Mouse (Mus musculus) urinary bladder, postnatal 25 days (tissue): ENCODE measurements around the gene Ubxn4.
A peak's percentile ranks its signal among the peaks of the same experiment; 100 is the strongest.
"Not testable (repeated sequence)": the region's sequence is repeated elsewhere in the genome, so short reads cannot be mapped to it uniquely, and the experiment has no call there.

ENCODE experiments used
- DNase-seq: peaks from one replicate; pipeline ENCODE4 v3.0.0; 2022; ENCODE audit warnings: low spot score

Ubxn4 gene

DNA sequence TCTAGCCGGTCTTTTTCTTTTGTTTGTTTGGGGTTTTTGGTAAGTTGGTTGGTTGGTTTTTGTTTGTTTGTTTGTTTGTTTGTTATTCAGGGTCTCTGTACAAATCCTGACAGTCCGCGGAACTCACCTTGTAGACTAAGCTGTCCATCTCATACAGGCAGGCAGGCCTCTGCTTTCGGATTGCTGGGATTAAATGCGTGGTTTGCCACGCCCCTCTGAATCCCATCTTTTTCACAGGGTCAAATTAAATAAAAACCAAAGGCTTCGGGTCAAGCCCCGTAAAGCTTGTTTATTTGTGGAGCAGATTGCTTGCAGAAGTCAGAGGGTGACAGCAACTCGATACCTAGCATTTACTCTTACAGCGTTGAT lies at the start of gene Ubxn4:
Ubxn4 (plus strand) TSS at position 338 of the 369 bp plus-strand sequence.
- no peak for DNase-seq

DNA sequence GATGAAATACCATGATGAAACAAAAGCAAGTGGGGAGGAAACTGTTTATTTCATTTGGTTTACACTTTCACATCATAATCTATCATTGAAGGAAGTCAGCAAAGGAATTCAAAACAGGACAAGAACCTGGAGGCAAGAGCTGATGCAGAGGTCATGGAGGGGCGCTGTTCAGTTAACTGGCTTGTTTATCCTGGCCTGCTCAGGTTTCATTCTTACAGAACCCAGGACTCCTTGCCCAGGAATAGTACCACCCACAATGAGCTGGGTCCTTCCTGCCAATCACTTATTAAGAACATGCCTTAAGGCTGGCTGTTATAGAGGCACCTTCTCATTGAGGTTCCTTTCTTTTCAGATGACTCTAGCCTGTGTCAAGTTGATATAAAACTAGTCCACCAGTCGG lies 49.8 kb upstream of the Ubxn4 start:
- no peak for DNase-seq

DNA sequence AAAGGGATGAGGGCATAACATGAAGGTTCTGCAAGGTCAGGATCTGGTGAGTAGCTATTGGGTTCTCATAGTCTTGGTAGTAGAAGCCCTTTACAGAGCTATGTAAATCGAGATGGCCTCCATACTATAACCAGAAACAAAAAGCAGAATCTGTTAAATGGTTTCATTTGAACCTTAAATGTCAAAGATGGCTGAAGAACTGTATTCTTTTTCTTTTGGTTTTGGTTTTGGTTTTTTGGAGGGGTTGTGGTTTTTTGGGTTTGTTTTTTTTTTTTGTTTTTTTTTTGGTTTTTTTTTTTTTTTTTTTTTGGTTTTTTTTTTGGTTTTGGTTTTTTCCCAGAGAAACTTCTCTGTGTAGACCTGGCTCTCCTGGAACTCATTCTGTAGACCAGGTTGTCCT lies 46.4 kb upstream of the Ubxn4 start:
- no peak for DNase-seq

DNA sequence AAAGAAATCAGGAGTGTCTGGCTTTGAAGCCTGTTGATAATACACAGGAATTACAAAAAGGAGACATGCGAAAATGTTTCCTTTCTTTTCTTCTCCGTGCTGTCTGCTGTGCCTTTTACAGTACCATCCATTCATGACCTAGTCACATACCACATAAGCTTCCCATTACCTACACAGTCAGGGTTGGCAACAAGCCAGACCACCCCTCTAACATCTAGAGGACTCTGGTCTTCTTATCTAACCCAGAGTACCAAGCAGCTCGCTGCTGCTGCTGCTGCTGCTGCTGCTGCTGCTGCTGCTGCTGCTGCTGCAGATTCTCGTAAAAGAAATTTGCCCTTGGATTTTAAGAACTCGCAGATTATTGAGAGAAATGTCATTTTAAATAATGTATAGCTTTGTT lies 30.5 kb upstream of the Ubxn4 start:
- no peak for DNase-seq

DNA sequence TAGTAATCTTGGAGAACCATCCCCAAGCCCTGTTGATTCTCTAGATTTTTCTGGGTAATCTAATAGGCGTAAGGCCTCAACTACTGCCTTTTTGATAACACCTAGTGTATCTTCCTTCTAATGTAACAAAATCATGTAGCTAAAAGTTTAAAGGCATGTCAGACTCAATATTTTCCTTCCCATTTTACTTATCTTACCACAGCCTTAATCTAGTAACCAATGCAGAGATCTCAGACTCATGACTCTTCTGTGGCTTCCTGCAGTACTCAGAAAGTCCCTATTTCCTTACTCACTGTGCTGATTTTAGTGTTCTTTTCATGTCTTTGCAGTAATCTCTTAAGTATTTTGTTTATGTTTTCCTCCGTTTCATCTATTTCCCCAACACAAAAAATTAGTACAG lies 21.9 kb upstream of the Ubxn4 start:
- DNase-seq = no peak

DNA sequence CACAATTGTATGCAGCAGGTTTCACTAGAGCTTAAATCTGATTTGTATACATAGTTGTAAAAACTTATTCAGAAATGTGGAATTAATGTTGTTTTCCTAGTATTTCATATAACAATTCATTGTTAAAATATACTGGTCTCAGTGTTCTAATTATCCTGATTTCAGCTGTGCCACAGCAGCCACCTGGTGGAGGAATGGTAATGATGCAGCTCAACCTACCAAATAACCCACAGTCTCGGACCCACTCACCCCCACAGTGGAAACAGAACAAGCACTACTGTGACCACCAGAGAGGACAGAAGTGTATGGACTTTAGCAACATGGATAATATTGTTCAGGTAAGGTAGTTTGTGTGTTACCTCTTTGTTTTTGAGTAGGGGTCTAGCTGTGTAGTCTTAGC lies 20.5 kb upstream of the Ubxn4 start:
- DNase-seq = no peak

DNA sequence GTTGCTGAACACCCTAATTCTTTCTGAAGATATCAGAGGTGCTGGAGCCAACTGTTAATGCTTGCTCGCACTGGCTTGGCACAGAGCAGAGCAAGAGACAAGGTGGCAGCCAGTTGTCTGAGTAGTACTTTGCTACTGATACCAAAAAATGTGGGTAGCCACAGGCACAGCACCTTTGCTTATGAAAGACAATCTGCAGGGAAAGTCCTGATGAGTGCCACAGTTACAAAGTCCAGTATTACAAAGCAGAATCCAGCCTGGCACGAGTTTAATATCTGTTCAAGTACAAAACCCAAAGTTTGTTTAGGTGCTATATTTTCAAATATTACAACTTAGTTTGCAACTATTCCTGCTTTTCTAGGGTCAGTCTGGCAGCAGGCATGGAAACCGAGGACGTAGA lies 8.6 kb upstream of the Ubxn4 start:
- no peak for DNase-seq

DNA sequence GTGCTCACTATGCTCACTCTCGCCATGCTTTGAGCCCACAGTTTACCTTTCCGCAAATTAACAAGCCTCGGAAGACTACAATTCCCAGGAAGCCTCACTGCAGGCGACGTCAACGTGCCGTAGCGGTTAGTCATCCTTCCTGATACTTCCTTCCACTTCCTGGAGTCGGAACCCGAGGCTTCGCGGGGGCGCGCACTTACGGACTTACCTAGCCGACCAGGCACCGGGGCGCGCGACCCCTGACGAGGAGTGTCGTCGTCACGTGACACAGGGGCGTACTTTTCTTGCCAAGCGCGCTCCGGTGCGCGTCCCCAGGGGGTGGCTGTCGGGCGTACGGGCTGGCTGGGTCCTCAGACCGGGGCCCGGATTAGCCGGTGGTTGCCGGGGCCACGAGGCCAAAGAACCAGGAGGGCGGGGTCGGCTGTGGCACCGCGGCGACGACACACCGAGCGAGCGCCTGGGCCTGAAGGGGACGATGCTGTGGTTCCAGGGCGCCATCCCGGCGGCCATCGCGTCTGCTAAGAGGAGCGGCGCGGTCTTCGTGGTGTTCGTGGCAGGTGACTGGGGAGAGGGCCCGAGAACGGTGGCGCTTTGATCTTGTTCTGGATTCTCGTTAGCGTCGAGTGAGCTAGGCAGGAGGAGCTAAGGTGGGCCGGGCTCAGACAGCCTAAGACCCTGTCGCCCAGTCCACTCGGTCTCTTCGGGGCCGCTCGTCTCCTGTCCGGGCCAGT lies 397 bp downstream of the Ubxn4 start:
- DNase-seq = peak; percentile 89

DNA sequence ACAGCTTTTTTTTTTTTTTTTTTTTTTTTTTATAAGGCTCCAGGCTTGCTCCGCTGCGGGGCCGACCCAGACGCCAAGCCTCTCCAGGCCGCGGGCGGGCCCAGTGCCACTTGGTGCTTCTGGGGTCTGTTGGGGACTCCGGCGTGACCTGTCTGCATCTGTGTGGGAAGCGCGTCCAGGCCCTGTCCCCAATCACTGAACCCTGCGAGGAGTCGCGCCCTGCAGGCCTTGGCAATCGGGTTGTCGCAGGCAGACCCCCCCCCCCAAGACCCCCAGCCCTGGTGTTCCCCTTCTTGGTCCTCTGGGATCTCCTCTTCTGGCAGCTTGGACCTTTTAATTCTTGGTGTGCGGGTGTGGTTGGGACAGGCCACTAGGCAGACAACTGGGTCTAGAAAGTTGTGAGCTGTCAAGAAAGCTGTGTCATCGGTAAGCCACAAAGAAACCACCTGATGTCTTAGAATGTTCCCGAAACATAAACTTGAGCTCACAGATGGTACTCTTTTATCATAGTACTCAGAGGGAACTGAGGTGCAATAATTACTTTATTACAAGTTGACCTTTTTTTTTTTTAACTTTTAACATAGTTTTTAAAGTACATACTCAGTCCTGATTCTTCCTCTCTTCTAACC lies 1.1 kb downstream of the Ubxn4 start:
- peak; percentile 30 for DNase-seq

DNA sequence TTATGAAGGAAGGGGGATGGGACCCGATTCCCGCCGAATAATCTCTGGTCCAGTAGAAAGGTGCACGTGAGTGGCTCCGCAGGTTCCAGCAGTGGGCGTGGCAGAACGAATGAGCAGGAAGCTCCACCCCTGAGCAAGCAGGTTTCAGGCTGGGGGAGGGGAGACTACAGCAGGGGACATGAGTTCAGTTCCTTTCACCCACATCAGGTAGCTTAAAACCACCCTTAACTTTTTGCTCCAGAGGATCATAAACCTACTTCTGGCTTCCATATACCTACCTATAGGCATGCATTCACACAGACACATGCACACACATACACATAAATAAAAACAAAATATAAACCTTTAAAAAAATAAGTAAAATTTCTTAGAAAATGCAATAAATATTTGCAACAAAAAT lies 23.3 kb downstream of the Ubxn4 start:
- DNase-seq = not testable (repeated sequence)

DNA sequence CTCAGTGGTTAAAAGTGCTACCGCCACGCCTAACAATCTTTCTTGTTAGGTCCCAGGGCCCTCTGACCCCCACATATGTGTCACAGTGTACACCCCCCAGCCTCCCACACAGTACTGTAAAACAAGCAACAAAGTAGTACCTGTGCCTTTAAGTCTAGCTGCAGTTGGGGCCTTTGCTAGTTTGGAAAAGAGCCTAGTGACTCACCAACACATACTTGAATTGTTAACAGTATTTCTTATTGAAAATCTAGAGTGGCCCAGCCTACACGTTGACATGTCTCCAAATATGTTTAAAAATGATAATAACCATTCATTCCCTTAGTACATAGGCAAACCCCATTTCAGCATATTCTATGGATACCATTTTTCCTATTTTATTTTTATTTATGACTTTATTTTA lies 27.0 kb downstream of the Ubxn4 start:
- no peak for DNase-seq

DNA sequence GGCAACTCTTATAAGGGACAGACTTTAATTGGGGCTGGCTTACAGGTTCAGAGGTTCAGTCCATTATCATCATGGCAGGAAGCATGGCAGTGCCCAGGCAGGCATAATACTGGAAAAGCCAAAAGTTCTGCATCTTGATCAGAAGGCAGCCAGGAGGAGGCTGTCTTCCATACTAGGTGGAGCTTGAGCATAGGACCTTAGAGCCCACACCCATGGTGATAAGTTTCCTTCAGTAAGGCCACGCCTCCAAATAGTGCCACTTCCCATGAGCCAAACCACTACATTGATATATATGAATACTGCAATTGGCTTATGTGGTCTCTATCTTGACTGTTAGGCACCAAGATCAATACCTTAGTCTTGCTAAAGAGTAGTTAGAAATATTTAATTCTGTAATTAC lies 32.1 kb downstream of the Ubxn4 start:
- no peak for DNase-seq

DNA sequence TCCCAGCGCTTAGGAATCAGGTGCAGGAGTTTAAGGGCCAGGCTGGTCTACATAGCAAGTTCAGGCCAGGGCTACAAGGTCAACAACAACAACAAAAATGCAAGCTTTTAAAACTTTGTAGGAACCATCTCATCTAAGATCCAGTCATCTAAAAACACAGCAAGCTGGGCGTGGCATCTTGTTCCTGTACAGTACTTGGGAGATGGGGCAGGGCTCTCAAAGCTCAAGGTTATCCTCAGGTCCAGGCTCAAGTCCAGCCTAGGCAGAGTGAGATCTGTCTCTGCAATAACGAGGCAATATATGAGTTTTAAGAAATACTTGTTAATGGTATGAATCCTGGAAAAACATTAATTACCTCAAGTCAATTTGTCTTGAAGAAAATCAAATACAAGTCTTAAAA lies 34.8 kb downstream of the Ubxn4 start:
- no peak for DNase-seq

DNA sequence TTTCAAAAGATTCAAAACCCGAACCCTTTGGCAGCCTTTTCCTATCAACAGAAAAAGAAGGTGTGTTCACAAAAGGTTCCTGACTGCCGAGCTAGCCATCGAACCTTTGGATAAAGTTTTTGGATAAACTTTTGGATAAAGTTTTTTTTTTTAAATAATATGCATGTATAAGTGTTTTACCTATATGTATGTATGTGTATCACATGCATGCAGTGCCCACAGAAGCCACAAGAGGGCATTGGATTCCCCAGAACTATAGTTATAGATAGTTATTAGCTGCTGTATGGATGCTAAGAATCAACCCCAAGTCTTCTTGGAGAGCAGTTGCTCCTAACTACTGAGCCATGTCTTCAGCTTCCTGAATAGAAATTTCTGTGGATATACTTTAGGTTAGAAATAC lies 38.0 kb downstream of the Ubxn4 start:
- no peak for DNase-seq

DNA sequence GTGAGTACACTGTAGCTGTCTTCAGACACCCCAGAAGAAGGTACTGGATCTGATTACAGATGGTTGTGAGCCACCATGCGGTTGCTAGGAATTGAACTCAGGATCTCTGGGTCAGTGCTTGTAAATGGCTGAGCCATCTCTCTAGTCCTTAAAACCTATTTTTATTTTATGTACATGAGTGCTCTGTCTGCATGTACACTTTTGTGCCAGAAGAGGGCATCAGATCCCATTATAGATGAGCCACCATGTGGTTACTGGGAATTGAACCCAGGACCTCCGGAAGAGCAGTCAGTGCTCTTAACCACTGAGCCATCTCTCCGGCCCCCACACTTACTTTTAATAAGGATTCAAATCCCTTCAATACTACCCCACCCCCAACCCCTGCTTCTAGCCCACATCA lies 39.2 kb downstream of the Ubxn4 start:
- DNase-seq = no peak

DNA sequence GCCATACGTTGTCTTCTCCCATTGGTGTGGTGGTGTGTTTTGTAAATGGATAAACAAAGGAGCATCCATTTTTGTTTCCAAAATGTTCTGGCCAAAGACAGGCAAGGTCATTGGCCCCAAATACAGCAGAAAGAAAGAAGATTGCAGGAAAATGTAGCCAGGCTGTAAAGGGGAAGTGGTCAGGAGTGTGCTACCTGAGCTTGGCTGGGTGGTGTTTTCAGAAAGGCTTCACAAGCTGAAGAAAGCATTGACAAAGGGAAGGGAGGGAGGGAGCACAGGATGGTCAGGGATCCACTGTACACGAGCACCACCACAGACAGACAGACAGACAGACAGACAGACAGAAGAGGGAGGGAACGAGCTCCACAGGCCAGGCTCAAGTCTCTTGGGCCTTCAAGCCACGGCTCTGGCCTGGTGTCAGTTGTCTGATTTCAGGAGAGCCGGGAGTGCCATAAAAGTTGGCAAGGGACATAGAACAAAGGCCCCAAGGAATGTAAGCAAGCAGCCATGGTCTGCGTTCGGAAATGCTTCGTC lies 40.5 kb downstream of the Ubxn4 start:
- DNase-seq = no peak

DNA sequence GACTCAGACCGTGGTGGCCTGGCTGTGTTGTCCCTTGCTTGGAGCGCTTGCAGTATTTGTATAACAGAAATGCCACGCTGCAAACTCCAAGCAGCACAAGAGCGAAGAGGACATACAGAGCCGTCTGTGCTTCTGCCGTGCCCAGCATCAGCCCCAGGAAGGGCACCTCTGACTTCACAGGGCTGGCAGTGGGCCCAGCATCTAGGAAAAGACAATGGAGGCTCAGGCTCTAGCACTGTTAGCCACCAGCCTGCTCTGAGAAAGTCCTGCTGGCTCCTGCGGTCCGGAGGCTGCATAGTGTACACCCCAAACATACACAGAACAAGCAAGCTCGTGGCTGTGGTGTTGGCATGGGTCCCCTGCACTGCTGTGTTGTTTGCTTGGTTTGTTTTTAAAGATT lies 41.4 kb downstream of the Ubxn4 start:
- no peak for DNase-seq

DNA sequence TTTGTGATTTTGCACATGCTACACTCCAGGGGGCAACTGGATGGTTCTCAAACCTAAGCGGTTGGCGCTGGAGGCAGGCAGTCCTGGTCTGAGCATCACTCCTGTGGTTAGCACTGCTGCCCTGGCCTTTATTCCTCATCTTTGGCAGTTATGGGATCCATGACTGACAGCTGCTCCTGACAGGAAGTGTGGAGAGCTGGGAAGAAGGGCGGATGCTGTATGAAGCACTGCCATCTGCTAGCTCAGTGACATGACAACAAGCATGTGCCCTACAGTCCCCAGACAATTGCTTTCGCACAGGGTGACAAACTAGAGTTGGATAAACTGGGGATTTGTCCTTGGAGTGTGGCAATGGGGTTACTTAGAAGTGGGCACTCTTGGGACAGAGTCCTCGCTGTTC lies 46.5 kb downstream of the Ubxn4 start:
- no peak for DNase-seq

DNA sequence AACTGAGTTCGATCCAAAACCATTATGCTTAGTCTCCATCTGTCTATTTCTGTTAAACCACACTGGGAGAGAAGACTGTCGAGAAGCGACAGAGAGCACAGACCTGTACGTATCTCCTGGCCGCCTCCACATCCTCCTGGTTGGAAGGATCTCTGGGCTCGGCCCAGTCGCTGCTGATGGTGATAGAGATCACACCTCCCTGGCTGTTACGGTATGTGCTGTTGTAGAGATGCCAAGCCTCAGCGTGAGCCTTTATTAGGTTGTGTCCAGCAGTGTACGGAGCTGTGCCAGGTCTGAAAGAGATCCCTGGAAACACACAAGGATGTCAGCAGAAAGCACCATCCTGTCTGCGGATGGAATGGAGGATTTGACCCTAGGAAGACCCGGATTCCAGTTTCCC lies 49.8 kb downstream of the Ubxn4 start:
- DNase-seq = no peak

DNA sequence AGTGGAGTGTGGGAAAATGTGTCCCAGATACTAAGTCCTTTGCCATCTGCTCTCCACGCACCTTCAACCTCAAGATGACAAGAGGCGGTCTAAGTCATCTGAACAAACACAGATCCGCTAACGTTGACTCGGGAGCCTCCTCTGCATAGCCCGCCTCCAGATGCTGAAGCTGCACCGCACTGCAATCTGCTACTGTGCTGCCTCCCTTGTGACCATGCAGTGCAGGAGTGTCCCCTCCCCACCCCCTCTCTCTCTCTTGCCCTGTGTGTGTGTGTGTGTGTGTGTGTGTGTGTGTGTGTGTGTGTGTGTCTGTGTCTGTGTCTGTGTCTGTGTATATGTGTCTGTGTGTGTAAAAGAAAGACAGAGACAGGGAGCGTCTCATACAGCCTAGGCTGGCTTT lies 51.5 kb downstream of the Ubxn4 start:
- DNase-seq = no peak

DNA sequence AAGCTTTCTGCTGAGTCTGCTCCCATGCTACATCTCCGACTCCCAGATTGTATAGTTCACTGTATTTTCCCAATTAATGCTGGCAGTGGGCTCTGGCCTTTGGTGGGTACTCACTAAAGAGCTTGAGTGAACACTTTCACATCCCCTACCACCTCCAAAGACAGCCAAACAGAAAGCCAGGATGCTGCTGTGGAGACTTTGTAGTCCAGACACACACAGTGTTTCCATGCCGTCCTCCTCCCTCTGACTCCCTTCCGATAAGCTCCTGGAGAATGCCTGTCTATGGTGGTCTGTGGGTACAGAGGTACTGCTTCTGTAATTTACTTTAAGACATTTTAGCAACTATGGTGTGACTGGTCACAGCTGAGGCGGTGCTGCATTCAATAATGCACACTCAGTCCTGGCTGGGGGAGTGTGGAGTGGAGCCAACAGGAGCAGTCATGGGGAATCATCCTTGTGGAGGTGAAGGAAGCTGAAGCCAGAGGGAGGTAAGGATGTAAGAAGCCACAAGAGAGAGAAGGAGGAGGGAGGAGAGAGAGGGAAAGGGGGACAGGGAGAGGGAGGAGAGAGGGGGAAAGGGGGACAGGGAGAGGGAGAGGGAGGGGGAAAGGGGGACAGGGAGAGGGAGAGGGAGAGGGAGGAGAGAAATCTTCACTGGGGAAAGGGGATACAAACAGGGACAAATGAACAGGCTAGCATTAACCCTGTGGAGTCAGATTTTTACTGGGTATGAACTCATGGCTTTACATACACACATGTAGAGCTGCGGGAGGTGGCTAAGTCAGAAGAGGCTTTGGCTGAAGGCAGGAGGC lies 52.2 kb downstream of the Ubxn4 start:
- no peak for DNase-seq

DNA sequence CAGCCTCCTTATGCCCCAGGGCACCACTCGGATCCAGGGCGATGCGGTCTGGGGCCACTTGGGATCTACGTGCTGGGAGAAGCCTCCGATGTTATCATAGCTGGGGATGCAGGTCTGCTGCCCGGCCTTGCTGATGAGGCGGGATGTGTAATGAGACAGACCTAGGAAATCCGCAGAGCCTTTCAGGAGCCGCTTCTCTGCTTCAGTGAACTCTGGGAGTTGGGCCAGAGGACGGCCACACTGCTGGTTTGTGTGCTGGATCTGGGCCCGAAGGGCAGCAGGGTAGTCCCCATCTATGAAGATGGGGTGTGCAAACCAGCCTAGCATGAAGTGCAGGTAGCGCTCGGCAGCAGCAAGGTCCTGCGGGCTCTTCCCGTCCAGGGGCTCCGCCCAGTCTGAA lies 60.1 kb downstream of the Ubxn4 start:
- DNase-seq = no peak

DNA sequence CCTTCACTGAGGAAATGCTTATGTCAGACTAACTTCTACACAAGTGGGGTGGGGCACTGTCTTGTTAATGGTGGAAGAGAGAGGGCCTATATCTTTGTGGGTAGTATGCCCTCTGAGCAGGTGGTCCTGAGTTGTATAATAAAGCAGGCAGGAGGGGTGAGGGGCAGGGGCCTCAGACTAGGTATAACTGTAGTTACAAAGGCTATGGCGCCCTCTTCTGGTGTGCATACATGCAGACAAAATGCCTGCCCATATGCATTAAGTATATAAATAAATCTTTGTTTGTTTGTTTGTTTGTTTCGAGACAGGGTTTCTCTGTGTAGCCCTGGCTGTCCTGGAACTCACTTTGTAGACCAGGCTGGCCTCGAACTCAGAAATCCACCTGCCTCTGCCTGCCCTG lies 65.3 kb downstream of the Ubxn4 start:
- DNase-seq = no peak
